Mouse (Mus musculus): ENCODE results near the gene Gm17728. TPM values are rescaled to one million over a fixed set of nuclear protein-coding genes. Genes with fewer than 3 reads are reported as not detected.

Gm17728 gene
- not detected in 2 replicates for polyA plus RNA-seq (2021; fragmentation: Nextera tagmentation)
- long read RNA-seq, experiment 1, result 0 reads
- long read RNA-seq, experiment 2, result 0 reads

GRCm38 (mm10) chr17:9421760-9422159 is at the start of gene Gm17728:
Gm17728 (plus strand) TSS chr17:9422060.

Other genes starting within 250 kb of the Gm17728 start
- gene Pabpc6, start 247.7 kb downstream of the Gm17728 start, polyA plus RNA-seq (2021; fragmentation: Nextera tagmentation), result not detected in 2 replicates

Measured in layer of hippocampus, adult 6 months (tissue).